Mouse (Mus musculus): ENCODE data around the gene Olfr90.

The Olfr90 gene

GRCm38 (mm10) chr17:37062101-37062641 is 26.1 kb downstream of the Olfr90 start:
- no peak for DNase-seq (ENCODE audit: low read depth, low spot score)

- no peak for DNase-seq (ENCODE audit: low read depth, low spot score)
Measured at GRCm38 (mm10) chr17:37061435-37061834, 26.9 kb downstream of the Olfr90 start.

- no peak for DNase-seq (ENCODE audit: low read depth, low spot score)
Measured at GRCm38 (mm10) chr17:37056957-37057356, 31.3 kb downstream of the Olfr90 start.

- no peak for DNase-seq (ENCODE audit: low read depth, low spot score)
Measured at GRCm38 (mm10) chr17:37051745-37052144, 36.6 kb downstream of the Olfr90 start.

GRCm38 (mm10) chr17:37050876-37051275 is 37.4 kb downstream of the Olfr90 start:
- DNase-seq (ENCODE audit: low read depth, low spot score): no peak

- no peak for DNase-seq (ENCODE audit: low read depth, low spot score)
Measured at GRCm38 (mm10) chr17:37050399-37050798, 37.9 kb downstream of the Olfr90 start.

GRCm38 (mm10) chr17:37049570-37050310 is 38.6 kb downstream of the Olfr90 start:
- DNase-seq (ENCODE audit: low read depth, low spot score): no peak

GRCm38 (mm10) chr17:37048383-37048782 is 39.9 kb downstream of the Olfr90 start:
- no peak for DNase-seq (ENCODE audit: low read depth, low spot score)

- no peak for DNase-seq (ENCODE audit: low read depth, low spot score)
Measured at GRCm38 (mm10) chr17:37047981-37048380, 40.3 kb downstream of the Olfr90 start.

- no peak for DNase-seq (ENCODE audit: low read depth, low spot score)
Measured at GRCm38 (mm10) chr17:37047332-37047976, 40.8 kb downstream of the Olfr90 start.

GRCm38 (mm10) chr17:37046312-37047112 is 41.8 kb downstream of the Olfr90 start:
- DNase-seq (ENCODE audit: low read depth, low spot score): no peak

GRCm38 (mm10) chr17:37045611-37046311 is 42.5 kb downstream of the Olfr90 start, which contains the start of gene Gabbr1:
Gabbr1 (plus strand) TSS chr17:37045966.
- no peak for DNase-seq (ENCODE audit: low read depth, low spot score)

- DNase-seq (ENCODE audit: low read depth, low spot score): no peak
Measured at GRCm38 (mm10) chr17:37044651-37045244, 43.6 kb downstream of the Olfr90 start.

GRCm38 (mm10) chr17:37039127-37039894 is 49.0 kb downstream of the Olfr90 start:
- DNase-seq (ENCODE audit: low read depth, low spot score): no peak

All from c-Kit-negative CD71-positive TER-119-positive erythroid progenitor cells, embryonic 14.5 days (primary cell).